Mouse (Mus musculus) kidney, adult 18-20 months (tissue): Measurements from ENCODE around the gene Nkx1-1.
A peak's percentile ranks its signal among the peaks of the same experiment; 100 is the strongest.

Experiments
- DNase-seq: peaks from one replicate; pipeline ENCODE4 v3.0.0; 2021

Nkx1-1 gene

DNA sequence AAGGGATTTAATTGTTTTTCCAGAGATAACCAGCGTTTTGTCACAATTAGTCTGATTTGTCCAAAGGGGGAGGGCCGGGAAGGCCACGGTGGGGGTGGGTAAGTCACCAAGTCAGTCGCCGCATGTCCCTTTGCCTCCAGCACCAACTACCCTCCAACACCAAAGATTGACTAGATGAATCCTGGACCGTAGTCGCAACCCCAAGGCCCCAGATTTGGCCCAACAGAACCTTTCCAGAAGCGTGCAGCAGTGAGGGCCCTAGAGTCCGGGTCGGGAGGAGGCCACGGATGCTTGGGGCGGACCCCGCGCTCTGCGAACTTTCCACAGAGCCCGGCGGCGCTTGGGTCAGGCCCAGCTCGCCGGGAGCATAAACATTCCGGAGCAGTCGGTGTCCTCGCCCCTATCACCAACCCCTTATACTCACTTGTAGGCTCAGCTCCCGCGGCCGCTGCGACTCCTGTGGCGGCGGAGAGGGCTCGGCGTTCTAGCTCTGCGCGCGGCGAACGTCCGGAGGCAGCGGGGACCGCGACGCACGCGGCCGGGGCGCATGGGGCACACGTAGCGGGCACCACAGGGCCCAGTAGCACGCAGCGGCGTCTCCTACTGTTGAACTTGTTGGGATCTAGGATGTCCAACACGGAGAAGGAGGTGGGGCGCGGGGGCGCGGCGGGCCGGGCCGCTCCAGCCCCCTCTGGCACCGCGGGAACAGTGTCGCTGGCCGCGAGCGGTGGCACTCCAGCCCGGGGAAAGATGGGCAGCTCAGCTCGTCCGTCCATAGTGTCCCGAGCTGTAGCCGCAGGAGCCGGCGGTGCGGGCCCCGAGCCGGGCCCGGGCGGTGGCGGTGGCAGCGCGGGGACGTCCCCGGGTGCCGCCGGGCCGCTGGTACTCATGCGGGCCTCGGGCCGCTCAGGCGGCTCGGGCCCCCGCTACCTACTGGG, at the start of gene Nkx1-1:
TSS of gene Nkx1-1 (minus strand) at position 776 of the 938 bp plus-strand sequence.
- DNase-seq, result no peak

- DNase-seq, result no peak
Measured at GRCm38 (mm10) chr5:33481318-33481685, 47.5 kb upstream of the Nkx1-1 start.

- DNase-seq, result no peak
Measured at GRCm38 (mm10) chr5:33480582-33481317, 47.0 kb upstream of the Nkx1-1 start.

DNA sequence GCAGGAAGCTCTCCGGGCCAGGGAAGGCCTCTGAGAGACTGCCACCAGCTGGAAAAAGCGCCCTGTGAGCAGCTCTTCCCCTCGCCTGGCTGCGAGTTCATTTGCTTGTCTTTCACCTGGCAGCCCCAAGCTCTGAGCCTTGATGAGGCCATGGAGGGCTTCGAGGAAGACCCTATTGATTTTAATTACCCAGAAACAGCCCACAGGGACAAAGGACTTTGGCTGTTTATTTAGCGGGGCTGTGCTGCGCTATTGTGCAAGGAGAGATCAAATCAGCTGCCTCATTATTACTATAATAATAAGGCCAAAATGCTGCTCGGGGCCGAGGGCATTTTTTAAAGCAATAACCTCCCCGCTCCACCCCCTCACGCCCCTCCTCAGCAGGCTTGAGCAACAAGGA, 31.7 kb upstream of the Nkx1-1 start:
- no peak for DNase-seq

- DNase-seq, result no peak
Measured at GRCm38 (mm10) chr5:33464390-33464789, 30.6 kb upstream of the Nkx1-1 start.

GRCm38 (mm10) chr5:33459111-33459510, 25.3 kb upstream of the Nkx1-1 start:
- no peak for DNase-seq

DNA sequence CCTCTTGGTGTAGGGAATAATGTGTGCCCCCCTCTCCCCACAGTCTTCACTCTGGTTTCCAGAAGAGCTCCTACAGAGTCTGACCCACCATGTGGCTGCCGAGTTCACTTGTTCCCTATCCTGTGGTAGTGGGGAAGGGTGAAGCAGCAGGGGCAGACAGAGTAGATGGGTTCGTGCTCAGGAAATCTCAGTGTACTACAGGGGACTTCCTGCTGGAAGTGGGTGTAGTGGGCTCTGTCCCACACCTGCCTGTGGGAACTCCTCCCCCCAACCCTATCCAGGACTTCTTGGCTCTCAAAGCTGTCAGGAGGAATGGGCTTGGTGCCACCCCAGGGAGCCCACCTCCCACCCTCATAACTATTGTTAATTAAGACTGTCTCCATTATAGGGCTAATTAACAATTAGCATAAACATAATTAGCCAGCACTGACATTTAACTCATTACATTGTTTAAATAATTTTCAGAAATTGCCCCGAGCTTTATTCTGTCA, 24.4 kb upstream of the Nkx1-1 start:
- no peak for DNase-seq

DNA sequence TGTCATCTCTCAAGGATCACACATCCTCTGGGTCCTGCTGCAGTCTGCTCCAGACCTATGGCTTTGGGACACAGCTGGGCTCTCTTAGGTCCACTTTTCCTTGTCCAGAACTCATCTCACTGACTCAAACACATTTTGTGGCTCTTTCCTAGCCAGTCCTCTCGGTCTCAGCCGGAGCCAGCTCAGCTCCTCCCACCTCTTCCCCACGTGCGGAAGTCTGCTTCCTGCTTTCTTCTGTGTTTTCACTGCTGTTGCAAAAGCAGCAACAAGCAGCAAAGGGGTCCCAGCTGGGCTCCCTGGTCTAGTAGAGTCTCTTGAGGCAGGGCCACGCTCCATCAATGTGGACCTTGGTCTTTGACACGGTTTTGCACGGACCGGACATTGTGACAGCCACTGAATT, 22.0 kb upstream of the Nkx1-1 start:
- no peak for DNase-seq

- DNase-seq, result no peak
Measured at GRCm38 (mm10) chr5:33443794-33444193, 10.0 kb upstream of the Nkx1-1 start.

DNA sequence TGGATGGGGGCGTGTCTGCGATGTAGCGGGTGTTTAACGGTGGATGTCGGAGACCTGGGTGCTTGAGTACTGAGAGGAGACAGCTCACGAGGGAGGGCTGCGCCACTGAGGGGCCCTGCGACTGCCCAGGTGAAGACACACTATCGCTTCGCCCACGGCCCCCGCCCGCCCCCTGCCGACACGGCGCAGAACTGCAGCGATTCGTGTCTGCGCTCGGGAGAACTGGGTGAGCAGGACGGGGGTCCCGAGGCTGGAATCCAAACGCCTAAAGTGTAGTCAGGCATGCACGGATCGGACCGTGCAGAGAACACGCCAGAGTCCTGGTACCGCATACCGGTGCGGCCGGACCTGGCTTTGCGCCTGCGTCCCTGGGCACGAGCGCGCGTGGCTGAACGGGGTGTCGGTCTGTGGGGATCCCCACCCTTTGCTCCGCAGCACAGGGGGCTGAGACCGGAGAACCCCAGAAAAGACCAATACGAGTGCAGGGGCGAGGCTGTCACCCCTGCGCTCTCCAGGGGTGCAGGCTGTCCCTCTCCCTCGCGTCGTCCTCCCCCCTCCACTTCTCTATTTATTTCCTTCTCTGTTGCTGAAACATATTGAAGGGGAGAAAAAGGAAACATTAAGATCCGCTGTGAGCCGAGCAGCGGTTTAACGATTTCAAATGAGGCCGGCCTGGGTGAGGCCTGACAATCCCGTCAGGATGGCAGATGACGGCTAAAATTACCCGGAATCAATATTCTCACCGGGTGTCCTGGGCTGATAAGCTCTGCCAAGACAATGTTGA, 9.3 kb upstream of the Nkx1-1 start:
- peak; percentile 49 for DNase-seq

DNA sequence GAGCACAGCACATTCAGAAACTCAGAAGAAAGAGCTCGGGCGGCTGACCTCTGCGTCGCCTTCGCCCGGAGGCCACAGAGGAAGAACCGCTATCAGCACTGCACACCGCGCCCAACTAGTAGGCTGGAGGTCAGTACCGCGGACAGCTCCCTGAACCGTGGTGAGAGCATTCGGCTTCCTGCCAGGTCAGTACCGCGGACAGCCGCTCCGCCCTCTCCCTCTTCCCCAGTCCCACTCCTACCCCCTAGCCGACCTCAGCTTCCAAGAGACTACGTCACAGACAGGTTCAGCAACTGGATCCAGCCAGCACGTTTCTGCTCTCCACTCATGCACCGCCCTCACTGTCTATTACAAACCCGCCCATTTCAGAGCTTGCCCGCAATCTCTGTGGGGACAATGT, 4.4 kb upstream of the Nkx1-1 start:
- peak; percentile 91 for DNase-seq

GRCm38 (mm10) chr5:33435941-33436340, 2.2 kb upstream of the Nkx1-1 start:
- DNase-seq, result no peak

DNA sequence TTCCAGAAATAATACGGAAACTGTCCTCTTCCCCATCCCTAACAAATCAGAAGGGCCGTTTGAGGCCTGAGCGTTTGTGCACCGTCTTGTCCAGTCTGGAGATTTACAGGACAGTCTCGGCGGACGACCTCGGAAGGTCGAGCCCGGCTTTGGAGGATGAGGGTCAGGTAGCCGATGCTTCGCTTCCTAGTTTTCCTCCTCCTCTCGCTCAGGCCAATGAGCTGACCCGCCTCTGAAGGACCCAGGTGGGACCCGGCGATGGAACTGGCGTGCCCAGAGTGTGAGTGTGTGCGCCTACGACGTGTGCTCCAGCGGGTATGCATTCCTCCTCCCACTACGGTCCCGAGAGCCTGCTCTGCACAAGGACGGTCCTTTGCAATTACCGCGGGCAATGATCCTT, 1.4 kb upstream of the Nkx1-1 start:
- DNase-seq, result no peak

DNA sequence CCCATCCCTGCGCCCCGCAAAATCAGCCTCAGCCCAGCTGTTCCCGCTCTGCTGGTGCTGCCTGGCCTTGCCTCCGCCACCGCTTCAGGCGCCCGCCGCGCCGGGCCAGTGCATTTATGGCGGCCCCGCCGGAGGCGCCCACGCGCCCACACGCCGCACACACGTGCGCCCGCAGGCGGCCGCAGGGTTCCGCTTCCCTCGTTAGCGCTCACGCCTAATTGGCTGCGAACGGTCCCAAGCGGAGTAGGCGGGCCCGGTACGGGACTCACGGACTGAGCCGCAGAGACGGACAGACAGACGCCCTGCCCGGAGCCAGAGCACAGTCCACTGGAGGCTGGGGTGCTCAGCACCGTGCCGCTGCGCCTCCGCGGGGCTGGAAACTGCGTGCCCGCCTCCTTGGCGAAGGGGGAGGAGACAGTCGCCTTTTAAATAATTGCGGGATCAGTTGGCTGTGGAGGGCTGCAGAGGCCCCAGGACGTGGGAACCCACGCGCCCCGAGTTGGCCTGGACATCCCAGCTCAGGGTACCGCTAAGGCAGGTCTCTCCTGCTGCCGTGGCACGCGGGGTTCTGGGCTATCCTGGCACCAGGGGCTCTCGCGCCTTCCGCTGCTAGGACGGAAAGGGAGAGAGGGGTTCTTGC, 485 bp upstream of the Nkx1-1 start:
- DNase-seq, result no peak

DNA sequence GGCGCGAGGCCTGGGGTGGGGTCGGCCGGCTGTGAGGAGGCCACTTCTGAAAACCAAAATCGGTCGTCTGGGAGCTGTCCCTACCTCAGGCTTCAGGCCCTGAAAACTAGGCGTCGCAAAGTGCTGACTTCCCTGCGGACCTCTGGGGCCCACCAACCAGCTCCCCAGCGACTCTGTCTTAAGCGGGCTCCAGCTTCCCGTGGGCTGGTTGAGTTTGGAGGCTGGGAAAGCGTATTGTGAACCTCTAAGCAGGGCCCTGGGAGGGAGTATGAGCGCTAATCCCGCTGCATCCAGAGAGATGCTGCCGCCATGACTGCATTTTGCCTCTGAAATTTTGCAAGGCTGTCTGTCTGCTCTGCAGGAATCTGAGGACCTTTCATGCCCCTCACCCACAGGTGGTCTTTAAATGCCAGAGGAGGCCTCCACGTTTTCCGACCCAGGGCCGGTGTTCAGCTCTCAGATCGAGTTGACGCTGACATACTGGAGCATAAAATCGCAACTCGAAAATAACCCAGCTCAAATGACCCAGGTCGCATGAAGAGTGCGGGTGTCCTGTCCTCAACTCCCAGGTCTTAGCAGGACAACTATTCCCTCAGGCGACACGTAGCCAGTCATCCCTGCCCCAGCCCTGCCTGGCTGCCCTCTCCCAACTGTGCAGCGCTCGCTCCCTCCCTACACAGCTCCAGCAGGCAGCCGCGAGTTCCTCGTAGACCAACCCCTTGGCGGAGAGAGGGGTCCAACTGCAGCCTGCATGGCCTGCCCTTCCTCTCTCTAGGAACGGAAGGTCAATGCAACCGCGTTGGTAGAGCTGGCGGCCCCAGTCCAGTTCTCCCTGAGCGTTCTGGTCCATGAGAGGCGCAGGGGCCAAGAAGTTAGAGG, 1.5 kb downstream of the Nkx1-1 start:
- DNase-seq, result no peak

DNA sequence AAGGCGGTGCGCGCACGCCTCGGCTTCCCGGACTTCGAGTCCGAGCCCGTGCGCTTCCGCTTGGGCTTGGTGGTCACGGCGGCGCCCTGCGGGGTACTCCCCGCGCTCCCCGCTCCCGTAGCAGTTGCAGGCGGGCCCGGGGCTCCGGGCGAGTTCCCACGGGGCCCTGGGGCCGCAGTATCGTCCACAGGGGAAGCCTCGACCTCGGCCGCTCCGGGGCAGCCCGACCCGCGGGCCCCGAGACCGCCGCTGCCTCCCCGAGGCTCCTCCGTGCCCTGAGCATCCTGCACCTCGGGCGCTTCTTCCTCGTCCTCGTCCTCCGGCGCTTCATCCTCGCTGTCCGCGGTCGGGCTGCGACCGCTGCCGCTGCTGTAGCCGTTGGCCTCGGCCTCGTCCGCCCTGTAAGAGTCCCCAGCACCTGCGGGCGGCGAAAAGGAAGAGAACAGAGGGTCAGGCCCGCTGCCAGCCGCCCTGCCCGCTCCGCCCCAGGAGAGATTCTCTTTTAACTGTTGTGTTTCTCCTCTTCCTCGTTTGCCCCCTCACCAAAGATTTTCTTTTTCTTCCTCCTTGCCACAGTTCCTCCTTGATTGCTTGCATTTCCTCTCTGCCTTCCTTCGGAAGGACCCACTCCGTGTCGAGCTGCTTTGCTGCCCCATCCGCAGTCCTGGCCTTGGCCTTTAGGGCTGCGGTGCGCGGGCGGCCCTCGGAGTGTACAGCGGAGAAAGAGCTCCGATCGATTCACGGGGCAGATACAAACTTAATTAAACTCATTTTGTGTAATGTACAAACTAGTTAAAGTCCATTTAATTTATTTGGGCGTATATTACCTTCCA, 2.4 kb downstream of the Nkx1-1 start:
- DNase-seq, result no peak

DNA sequence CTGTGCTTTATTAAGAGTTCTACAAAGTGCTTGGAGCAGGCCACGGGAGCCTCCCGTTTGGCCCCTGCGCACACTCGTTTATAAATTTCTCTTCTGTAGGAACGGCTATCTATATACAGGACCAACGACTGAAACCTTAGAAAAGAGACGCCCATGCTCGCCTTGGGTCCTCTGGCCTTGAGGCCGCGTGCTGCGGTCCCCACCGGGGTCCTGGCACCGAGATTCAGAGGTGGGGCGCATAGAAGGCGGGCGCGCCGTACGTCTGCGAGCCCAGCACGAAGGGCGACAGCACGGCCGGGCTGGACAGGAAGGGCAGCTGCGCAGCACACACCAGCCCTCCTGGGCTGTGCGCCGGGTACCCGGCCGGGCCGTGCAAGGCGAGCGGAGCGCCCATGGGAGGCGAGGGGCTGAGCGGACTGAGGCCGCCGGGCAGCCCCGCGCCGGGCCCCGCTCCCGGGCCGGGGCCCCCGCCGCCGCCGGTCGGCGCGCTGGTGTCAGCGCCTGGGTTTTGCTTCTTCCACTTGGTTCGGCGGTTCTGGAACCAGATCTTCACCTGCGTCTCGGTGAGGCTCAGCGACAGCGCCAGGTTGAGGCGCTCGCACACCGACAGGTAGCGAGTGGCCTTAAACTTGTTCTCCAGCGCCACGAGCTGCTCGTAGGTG, 3.1 kb downstream of the Nkx1-1 start:
- no peak for DNase-seq

GRCm38 (mm10) chr5:33430106-33430505, 3.7 kb downstream of the Nkx1-1 start:
- DNase-seq, result no peak

DNA sequence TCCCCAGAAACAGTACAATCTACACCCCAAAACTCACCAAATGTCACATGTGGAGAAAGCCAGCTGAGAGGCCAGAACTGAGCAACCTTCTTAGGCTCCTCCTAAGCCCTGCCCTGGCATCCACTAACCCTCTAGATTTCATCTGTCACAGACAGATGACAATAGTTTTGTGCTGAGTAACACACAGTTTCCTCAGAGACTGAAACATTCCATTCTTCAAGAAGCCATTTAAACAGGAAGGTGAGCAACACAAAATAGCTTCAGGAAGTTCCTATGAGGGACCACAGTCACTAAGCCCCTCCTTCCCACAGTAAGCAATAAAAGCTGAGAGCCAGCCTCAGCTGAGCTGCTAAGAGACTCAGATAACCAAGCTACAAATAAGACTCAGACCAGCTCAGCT, 6.3 kb downstream of the Nkx1-1 start:
- no peak for DNase-seq

- no peak for DNase-seq
Measured at GRCm38 (mm10) chr5:33420313-33420712, 13.5 kb downstream of the Nkx1-1 start.
